Mouse (Mus musculus): Measurements from ENCODE around the gene Qrich2.

DNA sequence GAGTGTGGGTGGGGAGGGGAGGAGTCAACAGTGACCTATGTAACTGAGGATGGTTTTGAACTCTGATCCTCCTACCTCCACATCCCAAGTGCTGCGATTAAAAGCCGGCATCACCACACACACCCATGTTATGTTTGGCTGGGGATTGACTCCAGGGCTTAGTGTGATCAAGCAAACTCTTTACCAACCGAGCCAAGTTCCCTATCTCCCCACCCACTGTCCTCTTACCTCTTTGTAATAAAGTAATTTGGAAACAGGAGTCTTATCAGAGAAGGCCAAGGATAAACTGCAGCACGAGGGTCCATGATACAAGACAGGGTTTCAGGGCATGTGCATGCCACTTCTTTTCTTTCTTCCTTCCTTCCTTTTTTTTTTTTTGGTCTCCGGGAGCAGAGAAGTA lies 27.1 kb upstream of the Qrich2 start:
- TF ChIP-seq GATA1 (IDR thresholded peaks at IDR 0.05; ENCODE audit: borderline replicate concordance, low read length) (no peak), FLI1 (IDR thresholded peaks at IDR 0.05; ENCODE audit: low read length) (no peak)
